Mouse (Mus musculus) cerebellum, adult 8-10 months (tissue): Measurements from ENCODE around the gene Vmn1r85.

Experiments used
- DNase-seq: peaks from one replicate; pipeline ENCODE4 v3.0.0; 2022

Vmn1r85 gene

DNA sequence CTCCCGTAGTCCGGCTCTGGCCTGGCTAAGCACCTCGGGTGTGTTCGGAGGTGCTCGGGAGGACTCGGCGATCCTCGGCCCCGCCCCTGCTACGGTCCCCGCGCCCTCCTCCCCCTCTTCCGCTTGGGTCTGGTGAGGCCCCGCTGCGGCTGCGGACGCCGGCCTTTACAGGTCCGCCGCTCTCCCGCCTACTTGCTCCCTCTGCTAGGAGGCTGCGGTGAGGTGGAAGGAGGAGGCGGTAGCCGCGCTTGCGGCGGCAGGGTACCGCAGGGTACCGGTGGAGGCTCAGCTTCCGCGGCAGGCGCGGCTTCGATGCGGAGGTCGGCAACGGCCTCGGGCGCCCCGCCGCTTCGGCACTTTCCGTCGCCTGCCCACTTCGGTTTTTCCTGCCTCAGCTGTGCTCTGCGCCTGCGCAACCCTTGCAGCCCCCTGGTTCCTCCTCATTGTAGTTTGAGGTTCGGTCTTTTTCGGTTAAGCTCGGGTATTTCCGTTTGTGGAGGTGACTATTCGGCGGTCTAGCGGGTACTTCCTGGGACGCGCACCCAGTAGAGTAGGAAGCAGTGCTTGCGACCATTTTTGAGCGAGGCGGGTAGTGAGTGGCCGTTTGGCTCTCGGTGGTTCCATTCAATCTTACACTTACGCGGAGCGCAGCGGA, 56.9 kb downstream of the Vmn1r85 start, which contains the start of gene Ube2m:
TSS of gene Ube2m (minus strand) at position 375 of the 655 bp plus-strand sequence.
- peak; percentile 99 for DNase-seq

DNA sequence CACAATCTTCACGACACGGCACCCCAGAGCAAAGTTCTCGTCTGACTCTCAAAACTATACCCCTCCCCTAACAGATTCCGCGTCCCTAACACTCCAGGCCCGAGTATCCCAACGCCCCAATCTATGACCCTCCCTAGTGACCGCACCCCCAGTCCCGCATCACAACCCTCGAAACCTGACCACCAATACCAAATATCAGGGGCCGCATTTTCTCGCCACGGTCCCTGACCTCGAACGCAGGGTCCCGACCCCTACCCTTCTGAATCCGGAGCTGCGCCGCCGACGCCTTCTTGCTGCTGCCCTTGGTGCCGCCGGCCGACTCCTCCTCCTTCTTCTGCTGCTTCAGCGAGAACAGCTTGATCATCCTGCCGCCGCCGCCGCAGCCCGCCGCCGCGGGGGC, 57.6 kb downstream of the Vmn1r85 start:
- DNase-seq = peak; percentile 56

DNA sequence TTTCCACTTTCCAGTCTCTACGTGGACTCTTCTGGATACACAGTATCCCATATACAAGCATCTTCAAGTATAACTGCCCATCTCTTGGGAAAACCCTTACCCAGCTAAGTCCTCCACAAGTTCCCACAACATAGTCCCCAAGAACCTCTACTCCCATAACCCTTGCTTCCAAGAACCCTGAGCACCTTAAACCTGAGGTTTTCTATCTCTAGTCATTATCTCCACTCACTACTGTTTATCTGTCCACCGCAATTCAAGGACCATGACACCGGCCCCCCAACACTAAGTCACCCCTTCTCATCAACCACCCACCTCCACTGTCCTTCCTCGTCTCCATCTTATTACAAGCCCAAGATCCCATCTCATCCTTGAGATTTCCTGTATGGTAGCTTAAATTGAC, 58.2 kb downstream of the Vmn1r85 start:
- no peak for DNase-seq

DNA sequence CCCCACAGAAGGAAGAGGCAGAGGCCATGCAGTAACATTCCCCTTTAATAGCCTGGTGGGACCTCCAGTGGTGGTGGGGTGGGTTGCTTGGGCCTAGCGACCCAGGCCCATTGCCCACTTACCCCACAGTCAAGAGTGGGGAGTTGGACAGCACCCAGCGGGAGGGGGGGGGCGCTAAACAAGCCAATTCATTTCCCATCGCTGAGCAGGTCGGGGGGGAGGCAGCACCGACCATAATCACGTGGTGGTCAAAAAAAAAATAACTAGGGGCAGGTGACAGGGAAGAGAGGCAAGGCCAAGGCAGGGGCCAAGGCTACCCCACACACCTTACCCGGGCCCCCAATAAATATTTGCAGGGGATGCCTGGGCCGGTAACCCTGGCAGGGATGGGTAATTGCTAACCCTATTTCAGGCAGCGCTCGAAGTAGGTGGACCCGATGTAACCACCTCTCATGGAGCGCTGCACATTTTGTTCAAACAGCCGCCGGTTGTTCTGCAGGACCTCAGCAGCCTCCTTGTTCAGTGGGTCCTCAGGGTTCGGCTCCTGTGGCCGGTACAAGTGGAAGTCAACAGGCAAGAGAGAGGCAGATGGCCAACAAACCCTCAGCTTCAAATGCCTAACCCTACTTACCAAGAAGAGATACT, 59.6 kb downstream of the Vmn1r85 start:
- DNase-seq = peak; percentile 57

DNA sequence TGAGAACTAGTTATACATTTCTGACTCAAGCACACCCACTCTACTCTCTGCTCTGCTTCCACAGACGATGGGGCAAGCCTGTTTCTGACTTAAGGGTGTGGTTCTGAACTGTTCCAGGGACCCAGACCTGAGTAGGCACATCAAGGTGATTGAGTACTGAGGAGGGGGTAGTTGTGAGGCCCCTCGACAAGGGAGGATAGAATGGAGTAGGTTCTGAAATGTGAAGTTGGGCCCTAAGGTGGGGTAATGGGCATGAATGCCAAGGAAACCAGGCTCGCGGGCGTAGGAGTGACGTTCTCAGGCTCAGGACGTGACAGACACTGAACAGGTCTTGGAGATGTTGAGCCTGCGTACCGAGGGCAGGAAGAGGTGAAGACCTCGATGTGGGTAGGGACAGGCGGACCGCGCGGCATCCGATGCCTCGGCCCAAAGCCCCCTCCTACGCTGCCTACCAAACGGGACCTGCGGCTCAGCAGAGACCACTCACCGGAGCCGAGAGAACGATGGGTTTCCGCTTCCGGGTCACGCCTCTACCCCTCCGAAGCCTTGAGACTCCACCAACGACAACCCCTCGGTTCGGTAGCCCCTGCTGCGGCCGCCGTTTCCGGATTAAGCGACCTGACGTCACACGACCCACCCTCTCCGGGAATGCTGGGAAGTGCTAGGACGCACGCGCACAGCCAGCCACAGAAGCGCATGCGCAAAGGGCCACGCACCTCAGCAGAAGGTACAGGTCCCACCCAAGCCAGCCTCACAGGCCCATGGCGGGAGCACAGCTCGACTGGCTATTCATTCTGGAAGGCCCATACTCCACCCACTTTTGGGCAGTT, 60.6 kb downstream of the Vmn1r85 start, which contains the start of gene Chmp2a:
TSS of gene Chmp2a (minus strand) at position 660 of the 830 bp plus-strand sequence.
- DNase-seq = peak; percentile 97

DNA sequence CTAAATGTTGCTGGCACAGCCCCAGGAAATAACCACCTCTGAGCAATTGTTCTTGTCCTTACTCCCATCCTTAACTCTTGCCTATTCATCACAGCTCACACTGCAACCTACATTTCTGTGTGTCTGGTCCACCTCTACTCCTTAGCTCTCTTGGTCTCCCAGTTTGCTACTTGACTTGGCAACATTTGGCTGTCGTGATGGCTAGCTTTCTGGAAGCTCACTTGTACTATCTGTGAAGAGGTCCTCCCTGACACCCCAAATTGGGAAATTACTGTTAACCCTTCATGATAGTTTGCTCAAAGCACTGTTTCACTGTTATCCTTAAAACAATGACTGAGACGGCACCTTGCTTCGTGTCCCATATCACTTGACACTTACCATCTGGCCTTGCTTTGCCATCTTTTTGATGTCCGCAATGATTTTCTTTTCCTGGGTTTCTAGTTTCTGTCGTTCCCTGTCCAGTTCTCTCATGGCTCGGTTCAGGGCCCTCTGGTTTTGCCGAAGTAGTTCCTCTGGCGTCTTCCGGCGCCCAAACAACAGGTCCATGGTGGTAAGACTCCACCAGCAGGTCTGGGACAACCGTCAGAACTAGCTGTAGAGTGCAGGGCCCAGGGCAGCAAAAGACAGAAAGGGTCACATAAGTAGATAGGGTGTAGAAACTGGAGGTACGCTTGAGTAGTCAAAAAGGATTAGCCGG, 61.4 kb downstream of the Vmn1r85 start:
- DNase-seq = peak; percentile 28
